ENCODE assay signal across 13 mouse cellular contexts in the genomic region with DNA sequence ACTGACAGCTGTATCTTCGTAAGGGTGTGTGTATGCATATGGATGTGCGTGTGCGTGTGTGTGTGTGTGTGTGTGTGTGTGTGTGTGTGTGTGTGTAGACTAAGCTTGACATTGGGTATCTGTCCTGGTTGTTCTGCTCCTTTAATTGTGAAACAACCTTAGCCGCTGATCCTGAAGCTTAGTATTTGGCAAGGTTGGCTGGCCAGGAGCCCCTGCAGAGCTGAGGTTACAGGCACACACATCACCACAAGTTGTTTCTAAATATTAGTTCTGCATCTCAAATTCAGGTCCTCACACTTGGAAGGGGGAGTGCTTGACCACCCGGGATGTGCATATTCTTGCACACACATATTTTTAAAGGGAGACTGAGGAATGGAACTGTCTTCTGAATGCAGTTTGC.
DNase-seq lines count a peak whose midpoint lies in the region; TF ChIP-seq lines count a peak whose summit lies in the region.
"Had no signal": no experiment of that assay in that cellular context is flagged by ENCODE, and none has a peak within 500 bp of the region (broad histone marks: within the 10 kb centered on the region; RNA-seq: fewer than 3 reads in every experiment).

No protein-coding gene starts in this region.

- DNase-seq in gastrocnemius, adult 18-20 months (ENCODE audit: low spot score): peak; percentile 45
- no peak for DNase-seq in gastrocnemius, postnatal 36 days
- DNase-seq in gastrocnemius, adult 2 months: peak; percentile 65
- DNase-seq in gastrocnemius, adult 8-10 months (ENCODE audit: low spot score in 2 of 2): no peak
- peak; percentile 28 for DNase-seq in gastrocnemius, postnatal 25 days
- DNase-seq in gastrocnemius, postnatal 14 days: no peak
- DNase-seq in skeletal muscle tissue, adult 2 months (ENCODE audit: low read depth, low spot score): peak; percentile 55
- no peak for DNase-seq in right cerebral cortex, postnatal 36 days (ENCODE audit: low spot score in 2 of 2)
- DNase-seq: adrenal gland, postnatal 10 days; adrenal gland, postnatal 25 days; B cell, adult 2 months; cerebellum, adult 11 months; cerebellum, adult 11-12 months had no signal

- H3K27ac ChIP-seq in gastrocnemius, adult 2 months: no peak overlapping the region; the same call in 1 of the 2 replicates

- intact Hi-C loops in gastrocnemius, postnatal 36 days (cut with DNase I): no loop called here
- intact Hi-C loops in gastrocnemius, adult 2 months (cut with DNase I): no loop called here
- intact Hi-C loops in gastrocnemius, postnatal 14 days (cut with DNase I; ENCODE audit: low total_unique reads): loop anchor here (10.0 kb wide), 1 partner anchor 72 kb away; no protein-coding TSS in a partner anchor

- H3K4me3 ChIP-seq in gastrocnemius, adult 2 months: no peak overlapping the region

- TF ChIP-seq CTCF in gastrocnemius, adult 2 months (IDR thresholded peaks at IDR 0.05): no peak

Comparison
In these comparisons a context has a peak if more than half of its experiments do, and no peak if none do; other contexts are left out.
1. DNase-seq: peak in gastrocnemius, adult 18-20 months (single experiment), gastrocnemius, adult 2 months (single experiment), gastrocnemius, postnatal 25 days (single experiment) and skeletal muscle tissue, adult 2 months (single experiment); none in gastrocnemius, postnatal 36 days (0 of 2), gastrocnemius, adult 8-10 months (0 of 2), gastrocnemius, postnatal 14 days (single experiment) and right cerebral cortex, postnatal 36 days (0 of 2).